Mouse (Mus musculus) G1E (cell line): ENCODE results near the gene Maml2.

ENCODE experiments used
- CTCF ChIP-seq: IDR thresholded peaks from 2 replicates; pipeline ENCODE4 v1.5.1; 2012; ENCODE audit warnings: low read depth, low read length, inconsistent platforms, mixed read lengths
- GATA1 ChIP-seq: IDR thresholded peaks from 2 replicates; pipeline ENCODE4 v1.6.1; 2012; ENCODE audit warnings: borderline replicate concordance, low read length, inconsistent platforms, mixed read lengths
- TAL1 ChIP-seq: conservative IDR thresholded peaks from 2 replicates; pipeline ENCODE4 v1.6.1; 2012; ENCODE audit warnings: low read depth, low read length, inconsistent platforms, mixed read lengths

GRCm38 (mm10) chr9:13510621-13511369 lies 213.0 kb downstream of the Maml2 start:
- TF ChIP-seq CTCF (no peak), GATA1 (no peak), TAL1 (no peak)
